Mouse (Mus musculus) ES-E14 (cell line): ENCODE measurements around the gene Il13ra1. TPM values are rescaled to one million over a fixed set of nuclear protein-coding genes. Genes with fewer than 3 reads are reported as not detected.

Experiments
- DNase-seq: peaks from one replicate; pipeline ENCODE4 v3.0.0-alpha.2; 2013; ENCODE audit warnings: low read depth, low spot score
- H3K27ac ChIP-seq: 2 replicates; pipeline ENCODE4 v1.5.1; 2012; ENCODE audit warnings: low read depth, mild to moderate bottlenecking, low read length, moderate library complexity, mixed read lengths; ENCODE audit not compliant: poor library complexity, insufficient read depth, severe bottlenecking
- H3K36me3 ChIP-seq: 2 replicates; pipeline ENCODE4 v1.6.1; 2012; ENCODE audit warnings: mild to moderate bottlenecking, low read length, moderate library complexity, mixed read lengths; ENCODE audit not compliant: control insufficient read depth, poor library complexity, insufficient read depth, severe bottlenecking
- H3K4me1 ChIP-seq, 2 experiments: fragments of 150-350 bp in 1 of 2; sonication (generic) in 1 of 2; 2 replicates each; pipeline ENCODE4 v1.6.1; 2012; ENCODE audit warnings: low read length in 2 of 2, mild to moderate bottlenecking in 1 of 2, mixed read lengths in 1 of 2; ENCODE audit not compliant: control insufficient read depth in 2 of 2, insufficient read depth in 2 of 2, poor library complexity in 1 of 2
- H3K4me3 ChIP-seq, 2 experiments: fragments of 150-350 bp in 1 of 2; sonication (generic) in 1 of 2; 2 replicates each; pipeline ENCODE4 v1.5.1; 2012; ENCODE audit warnings: low read length in 2 of 2, low read depth in 1 of 2, mild to moderate bottlenecking in 1 of 2, mixed read lengths in 1 of 2; ENCODE audit not compliant: insufficient read depth in 1 of 2, poor library complexity in 1 of 2, severe bottlenecking in 1 of 2
- H3K9ac ChIP-seq: 2 replicates; pipeline ENCODE4 v1.6.1; 2012; ENCODE audit warnings: low read depth, mild to moderate bottlenecking, low read length, mixed read lengths; ENCODE audit not compliant: poor library complexity, insufficient read depth, severe bottlenecking
- H3K9me3 ChIP-seq: fragments of 150-350 bp; sonication (generic); 2 replicates; pipeline ENCODE4 v1.6.1; 2012; ENCODE audit warnings: low read depth, mild to moderate bottlenecking, low read length; ENCODE audit not compliant: control insufficient read depth, insufficient read depth
- CHD2 ChIP-seq: IDR thresholded peaks from 2 replicates; pipeline ENCODE4 v1.6.1; 2014; ENCODE audit warnings: mild to moderate bottlenecking, low read depth, low read length, inconsistent platforms
- HCFC1 ChIP-seq: IDR thresholded peaks from 2 replicates; pipeline ENCODE4 v1.6.1; 2012; ENCODE audit warnings: low read length, inconsistent platforms, borderline replicate concordance; ENCODE audit not compliant: insufficient read depth
- MAFK ChIP-seq: IDR thresholded peaks from 2 replicates; pipeline ENCODE4 v1.6.1; 2014; ENCODE audit warnings: mild to moderate bottlenecking, low read depth, low read length, inconsistent platforms; ENCODE audit not compliant: insufficient read depth
- ZC3H11A ChIP-seq: IDR thresholded peaks from 2 replicates; pipeline ENCODE4 v1.6.1; 2012; ENCODE audit warnings: low read depth, mild to moderate bottlenecking, inconsistent platforms, low read length, borderline replicate concordance
- ZNF384 ChIP-seq: IDR thresholded peaks from 2 replicates; pipeline ENCODE4 v1.6.1; 2012; ENCODE audit warnings: low read depth, low read length, inconsistent platforms
- in situ Hi-C, 2 experiments: fragments of 600-800 bp; cut with MboI; formaldehyde crosslinking; loops; one replicate each; pipeline ENCODE4 v1.15.1; 2025; ENCODE audit warnings: low sequenced_read_pairs in 2 of 2, inconsistent platforms in 1 of 2; ENCODE audit not compliant: unreplicated experiment in 2 of 2
- total RNA-seq: library from RNA; depleted of rRNA; stranded (reverse); fragments of 300-350 nt; gene quantifications from 2 replicates; pipeline ENCODE4 v1.2.3, GENCODE M21; 2012

The Il13ra1 gene
- total RNA-seq, 1 experiment, result 5.4 TPM

GRCm38 (mm10) chrX:36088464-36089256, 23.2 kb upstream of the Il13ra1 start:
- no peak for DNase-seq
- Histone ChIP-seq H3K9me3 (no peaks in the 10 kb centered on the region), H3K4me3 (no peak overlapping the region), H3K36me3 (no peaks in the 10 kb centered on the region), H3K9ac (no peak overlapping the region), H3K4me1 (no peaks in the 10 kb centered on the region), H3K27ac (no peak overlapping the region)
- TF ChIP-seq ZNF384 (no peak), MAFK (no peak), HCFC1 (no peak), ZC3H11A (no peak), CHD2 (no peak)
- in situ Hi-C loops, result no loop called here

- no peaks in the 10 kb centered on the region for H3K36me3 ChIP-seq
- in situ Hi-C loops, result no loop called here
- no peak for DNase-seq
- TF ChIP-seq MAFK (no peak), CHD2 (no peak), ZC3H11A (no peak), ZNF384 (no peak), HCFC1 (no peak)
- no peaks in the 10 kb centered on the region for H3K9me3 ChIP-seq
- no peak overlapping the region for H3K27ac ChIP-seq
- no peak overlapping the region for H3K9ac ChIP-seq
- no peak overlapping the region for H3K4me3 ChIP-seq
- no peaks in the 10 kb centered on the region for H3K4me1 ChIP-seq
Measured at GRCm38 (mm10) chrX:36100883-36101282, 11.0 kb upstream of the Il13ra1 start.

GRCm38 (mm10) chrX:36101318-36101717, 10.6 kb upstream of the Il13ra1 start:
- no peak overlapping the region for H3K27ac ChIP-seq
- in situ Hi-C loops, result no loop called here
- no peaks in the 10 kb centered on the region for H3K36me3 ChIP-seq
- H3K9me3 ChIP-seq, result no peaks in the 10 kb centered on the region
- no peak overlapping the region for H3K4me3 ChIP-seq
- H3K4me1 ChIP-seq, result no peaks in the 10 kb centered on the region
- no peak for TF ChIP-seq CHD2
- no peak for TF ChIP-seq MAFK
- TF ChIP-seq ZNF384, result no peak
- no peak for TF ChIP-seq ZC3H11A
- TF ChIP-seq HCFC1, result no peak
- no peak for DNase-seq
- H3K9ac ChIP-seq, result no peak overlapping the region

GRCm38 (mm10) chrX:36108601-36109000, 3.3 kb upstream of the Il13ra1 start:
- no peak for DNase-seq
- H3K4me1 ChIP-seq, result no peaks in the 10 kb centered on the region
- H3K9me3 ChIP-seq, result no peaks in the 10 kb centered on the region
- H3K27ac ChIP-seq, result no peak overlapping the region
- TF ChIP-seq CHD2 (no peak), ZNF384 (no peak), ZC3H11A (no peak), MAFK (no peak), HCFC1 (no peak)
- H3K9ac ChIP-seq, result no peak overlapping the region
- H3K36me3 ChIP-seq, result no peaks in the 10 kb centered on the region
- in situ Hi-C loops, result no loop called here
- no peak overlapping the region for H3K4me3 ChIP-seq
